Mouse (Mus musculus) urinary bladder, adult 2 months (tissue): ENCODE data around the gene Ddx4. TPM values are rescaled to one million over a fixed set of nuclear protein-coding genes. Genes with fewer than 3 reads are reported as not detected.

Source experiments
- DNase-seq: peaks from one replicate; pipeline ENCODE4 v3.0.0; 2022; ENCODE audit warnings: low spot score
- polyA plus RNA-seq: library from polyadenylated mRNA; depleted of rRNA; stranded (reverse); fragments of >200 nt; gene quantifications from 2 replicates; pipeline ENCODE4 v1.2.3, GENCODE M21; 2012; rRNA removed

Ddx4 gene
- polyA plus RNA-seq, 1 experiment: 0.12 TPM

DNA sequence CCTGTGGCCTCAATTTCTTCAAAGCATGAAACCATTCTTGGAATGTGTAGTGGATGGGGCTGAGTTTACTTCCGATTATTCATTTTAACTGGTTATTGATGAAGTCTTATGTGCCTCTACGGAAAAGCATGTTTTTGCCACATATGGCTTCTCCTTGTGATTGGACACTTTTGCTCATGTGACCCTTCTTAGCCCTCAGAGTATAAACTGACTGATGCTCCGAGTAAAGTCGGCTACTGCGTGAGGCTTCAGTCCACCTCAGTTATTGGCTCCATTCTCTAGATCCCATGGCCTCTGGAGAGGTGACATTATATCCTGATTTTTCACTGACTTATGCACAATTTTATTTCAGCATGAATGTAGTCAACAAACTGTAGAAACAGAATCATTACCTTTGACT, 99.0 kb downstream of the Ddx4 start:
- DNase-seq: no peak

DNA sequence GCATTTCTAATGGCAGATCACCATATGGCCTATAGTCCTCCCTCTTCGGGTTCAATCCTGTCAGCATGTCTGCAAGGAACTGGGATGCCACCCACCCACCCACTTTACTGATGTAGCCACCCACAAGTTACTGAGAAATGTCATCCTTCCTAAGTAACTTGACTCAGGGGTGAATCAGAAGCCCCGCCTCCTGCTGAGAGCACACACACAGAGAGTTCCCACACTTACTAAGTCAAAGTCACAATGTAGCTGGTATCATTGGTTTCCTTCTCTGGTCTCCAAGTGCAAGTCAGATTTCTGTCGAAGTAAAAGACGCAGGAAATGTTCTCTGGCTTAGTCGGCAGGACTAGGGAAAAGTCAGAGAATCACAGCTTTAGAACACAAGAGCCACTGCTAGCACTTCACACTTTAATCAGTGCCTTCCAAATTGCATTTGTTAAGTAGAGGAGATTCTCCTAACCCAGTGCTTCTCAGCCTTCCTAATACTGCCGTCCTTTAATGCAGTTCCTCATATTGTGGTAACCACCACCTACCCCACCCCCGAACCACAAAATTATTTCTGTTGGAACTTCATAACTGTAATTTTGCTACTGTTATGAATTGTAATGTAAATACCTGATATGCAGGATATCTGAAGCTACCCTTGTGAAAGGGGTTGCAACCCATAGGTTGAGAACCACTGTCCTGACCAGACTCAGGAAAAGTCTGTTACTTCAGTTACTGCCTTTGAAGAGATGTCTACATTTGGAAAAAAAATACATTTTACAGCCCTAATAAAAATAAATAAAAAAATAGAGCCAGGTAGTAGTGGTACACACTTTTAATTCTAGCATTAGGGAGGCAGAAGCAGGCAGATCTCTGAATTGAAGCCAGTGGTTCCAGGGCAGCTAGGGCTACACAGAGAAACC, 100.4 kb downstream of the Ddx4 start:
- no peak for DNase-seq

Other genes with a start within 250 kb of the Ddx4 start
- gene Il6st, start 188.4 kb downstream of the Ddx4 start, polyA plus RNA-seq: 111 and 192 TPM in 2 replicates
- 1.3 TPM in 2 replicates for gene Il31ra, start 58.1 kb downstream of the Ddx4 start, polyA plus RNA-seq
- 12.9 and 14.6 TPM in 2 replicates for gene Slc38a9, start 8.3 kb upstream of the Ddx4 start, polyA plus RNA-seq
- gene Plpp1, start 148.3 kb upstream of the Ddx4 start, polyA plus RNA-seq: 139 and 141 TPM in 2 replicates